Mouse (Mus musculus): ENCODE measurements around the gene Cbfb.

- TF ChIP-seq CTCF (IDR thresholded peaks at IDR 0.05; ENCODE audit: low read depth) (no peak), EP300 (optimal IDR thresholded peaks at IDR 0.05) (no peak)
Observed at GRCm38 (mm10) chr8:105142395-105142794, 28.1 kb upstream of the Cbfb start.

Data from stomach, postnatal 0 days (tissue).